Mouse (Mus musculus): ENCODE measurements at regions not wholly inside any gene's neighbourhood (a gene's known extent, or its start where the extent isn't known, plus 50 kb on each side); places are given as distances from the start of the nearest gene placed in this dataset.

DNA sequence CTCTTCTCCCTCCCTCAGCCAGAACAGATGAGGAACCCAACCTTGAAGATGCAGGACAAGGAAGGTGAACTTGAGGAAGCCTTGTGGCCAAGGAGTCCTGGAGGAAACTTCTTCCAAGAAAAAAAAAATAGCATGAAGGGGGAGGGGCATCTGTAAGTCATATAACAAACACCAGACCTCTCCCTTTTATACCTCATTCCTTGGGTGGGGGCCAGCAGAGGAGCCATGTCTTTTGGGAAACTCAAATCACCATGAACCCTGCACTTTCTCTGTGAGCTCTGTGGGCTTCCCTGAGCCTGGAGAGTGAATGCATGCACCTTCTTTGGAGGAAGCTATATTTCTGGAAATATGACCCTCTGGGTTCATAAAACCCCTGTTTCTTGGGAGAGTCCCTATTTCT lies 90.0 kb upstream of the Pkdcc start:
- TF ChIP-seq POLR2A (IDR thresholded peaks at IDR 0.05; ENCODE audit: low read depth, low read length) (no peak), CTCF (IDR thresholded peaks at IDR 0.05; ENCODE audit: extremely low read depth, insufficient read depth, insufficient read length, insufficient replicate concordance) (no peak)

All from spleen, adult 2 months (tissue).